Mouse (Mus musculus) kidney, postnatal 10 days (tissue): ENCODE measurements around the gene Defa25.
"Not testable (repeated sequence)": the region's sequence is repeated elsewhere in the genome, so short reads cannot be mapped to it uniquely, and the experiment has no call there.

Source experiments
- DNase-seq: peaks from one replicate; pipeline ENCODE4 v3.0.0; 2021; ENCODE audit warnings: mixed read lengths

Gene Defa25

GRCm38 (mm10) chr8:21084142-21084541 is at the start of gene Defa25:
Gene Defa25 (plus strand): TSS chr8:21084442.
- not testable (repeated sequence) for DNase-seq

- DNase-seq = not testable (repeated sequence)
These were observed 29.5 kb upstream of the Defa25 start, which contains the start of gene Defa23 for GRCm38 (mm10) chr8:21054747-21055146. Gene Defa23 (plus strand): TSS chr8:21055047.

GRCm38 (mm10) chr8:21064738-21065137 is 19.5 kb upstream of the Defa25 start, which contains the start of gene Defa35:
Gene Defa35 (plus strand): TSS chr8:21065038.
- DNase-seq = not testable (repeated sequence)

DNA sequence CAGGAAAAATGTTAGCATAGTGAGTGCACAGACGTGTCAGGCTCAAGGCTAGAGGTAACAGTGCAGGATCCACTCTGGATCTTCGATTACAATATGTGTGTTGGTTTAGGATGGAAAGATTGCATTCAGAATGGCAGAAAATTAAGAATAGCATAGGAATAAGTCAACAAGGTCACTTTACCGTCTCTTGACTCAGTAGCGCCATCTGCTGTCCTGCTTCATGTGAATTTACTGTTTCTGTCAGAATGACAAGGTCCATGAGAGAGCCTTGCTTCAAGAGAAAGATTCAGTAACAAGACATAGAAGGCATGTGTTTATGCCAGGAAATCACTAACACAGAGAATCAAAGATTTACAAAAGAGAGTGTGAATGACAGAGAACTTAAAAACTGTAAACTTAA is 8.9 kb downstream of the Defa25 start:
- peak; percentile 7 for DNase-seq

- DNase-seq = not testable (repeated sequence)
These were observed 11.7 kb downstream of the Defa25 start, which contains the start of gene Gm14851 for GRCm38 (mm10) chr8:21095950-21096349. Gene Gm14851 (minus strand): TSS chr8:21096050.

DNA sequence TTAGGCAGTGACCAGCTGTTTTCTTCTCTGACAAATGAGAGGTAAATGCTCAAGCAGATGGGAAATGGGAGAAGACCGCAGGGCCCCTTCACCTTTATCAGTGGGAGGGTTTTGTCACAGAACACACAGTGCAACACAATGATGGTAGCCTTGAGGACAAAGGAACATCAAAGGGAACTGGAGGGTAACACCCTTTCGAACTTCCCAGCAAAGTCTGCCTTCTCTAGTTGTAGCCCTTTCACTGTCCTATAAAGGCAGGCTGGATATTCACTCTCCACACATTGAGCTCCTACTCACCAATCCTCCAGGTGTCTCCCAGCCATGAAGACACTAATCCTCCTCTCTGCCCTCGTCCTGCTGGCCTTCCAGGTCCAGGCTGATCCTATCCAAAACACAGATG is 50.1 kb downstream of the Defa25 start, which contains the start of gene Defa30:
Defa30 (plus strand) TSS at position 301 of the 400 bp plus-strand sequence.
- DNase-seq = not testable (repeated sequence)
